Mouse (Mus musculus) ovary, postnatal 36 days (tissue): ENCODE measurements around the gene Trim41.
A peak's percentile ranks its signal among the peaks of the same experiment; 100 is the strongest.
"Not testable (repeated sequence)": the region's sequence is repeated elsewhere in the genome, so short reads cannot be mapped to it uniquely, and the experiment has no call there.

ENCODE experiments used
- DNase-seq: peaks from one replicate; pipeline ENCODE4 v3.0.0; 2022; ENCODE audit warnings: low spot score, mixed read lengths

The Trim41 gene

GRCm38 (mm10) chr11:48816800-48817665, at the start of gene Trim41:
TSS of gene Trim41 (minus strand) at chr11:48817353.
- DNase-seq, result peak; percentile 99

GRCm38 (mm10) chr11:48866481-48866880, 49.3 kb upstream of the Trim41 start:
- no peak for DNase-seq

GRCm38 (mm10) chr11:48863808-48864207, 46.7 kb upstream of the Trim41 start:
- no peak for DNase-seq

DNA sequence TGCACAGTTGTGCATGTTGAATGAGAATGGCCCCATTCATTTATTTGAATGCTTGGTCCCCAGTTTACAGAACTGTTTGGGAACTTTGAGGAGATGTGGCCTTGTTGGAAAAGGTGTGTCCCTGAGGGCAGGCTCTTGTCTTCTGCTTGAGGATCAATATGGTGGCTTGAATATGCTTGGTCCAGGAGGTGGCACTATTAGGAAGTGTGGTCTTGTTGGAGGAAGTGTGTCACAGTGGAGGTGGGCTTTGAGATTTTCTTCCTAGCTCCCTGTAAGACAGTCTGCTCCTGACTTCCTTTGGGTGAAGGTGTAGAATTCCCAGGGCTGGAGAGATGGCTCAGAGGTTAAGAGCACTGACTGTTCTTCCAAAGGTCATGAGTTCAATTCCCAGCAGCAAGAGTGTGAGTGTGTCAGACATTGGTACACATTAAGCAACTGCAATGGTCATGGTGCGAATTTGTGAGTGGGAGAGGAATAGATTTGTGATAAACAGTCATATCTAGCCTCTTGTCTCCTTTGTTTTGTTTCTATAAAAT, 45.7 kb upstream of the Trim41 start:
- DNase-seq, result no peak

GRCm38 (mm10) chr11:48859014-48859413, 41.9 kb upstream of the Trim41 start:
- no peak for DNase-seq

- DNase-seq, result peak; percentile 83
Observed at GRCm38 (mm10) chr11:48853474-48854180, 36.5 kb upstream of the Trim41 start.

DNA sequence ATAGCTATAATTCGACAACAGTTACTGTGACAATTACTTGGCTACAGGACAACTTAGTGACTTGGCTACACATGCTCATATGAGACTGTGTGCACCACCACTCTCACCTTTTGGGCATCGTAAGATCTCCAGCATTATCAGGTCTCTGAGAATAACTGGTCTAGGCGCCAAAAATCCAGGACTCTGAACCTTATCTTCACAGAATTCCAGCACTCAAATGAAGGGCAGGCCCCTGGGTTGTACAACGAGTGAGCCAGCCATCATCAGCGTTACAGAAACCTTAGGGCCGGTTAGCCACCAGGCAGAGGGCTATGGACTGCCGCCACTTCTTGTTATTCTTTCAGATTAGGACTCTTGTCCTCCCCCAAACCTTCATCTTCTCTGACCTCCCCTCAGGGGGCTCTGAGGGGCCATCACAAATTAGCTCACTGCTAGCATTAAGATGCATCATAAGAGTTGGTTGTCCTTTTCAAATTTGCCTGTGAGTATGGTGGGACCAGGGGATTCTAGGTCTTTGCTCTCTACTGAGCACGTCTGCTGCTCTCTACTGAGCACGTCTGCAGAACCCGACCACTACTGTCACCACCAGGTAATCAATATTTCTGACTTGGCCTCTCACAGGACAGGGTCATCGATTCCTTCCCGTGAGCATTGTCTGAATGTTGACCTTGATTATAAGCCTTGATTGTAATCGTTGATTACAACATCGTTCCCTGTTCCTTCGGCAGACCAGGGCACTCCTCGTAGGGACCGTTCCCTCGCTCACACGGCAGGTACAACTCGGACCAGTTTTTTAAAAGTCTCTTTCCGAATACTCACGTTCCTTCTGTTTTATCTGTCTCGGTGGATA, 35.7 kb upstream of the Trim41 start:
- DNase-seq, result no peak

- DNase-seq, result no peak
Observed at GRCm38 (mm10) chr11:48852190-48852589, 35.0 kb upstream of the Trim41 start.

DNA sequence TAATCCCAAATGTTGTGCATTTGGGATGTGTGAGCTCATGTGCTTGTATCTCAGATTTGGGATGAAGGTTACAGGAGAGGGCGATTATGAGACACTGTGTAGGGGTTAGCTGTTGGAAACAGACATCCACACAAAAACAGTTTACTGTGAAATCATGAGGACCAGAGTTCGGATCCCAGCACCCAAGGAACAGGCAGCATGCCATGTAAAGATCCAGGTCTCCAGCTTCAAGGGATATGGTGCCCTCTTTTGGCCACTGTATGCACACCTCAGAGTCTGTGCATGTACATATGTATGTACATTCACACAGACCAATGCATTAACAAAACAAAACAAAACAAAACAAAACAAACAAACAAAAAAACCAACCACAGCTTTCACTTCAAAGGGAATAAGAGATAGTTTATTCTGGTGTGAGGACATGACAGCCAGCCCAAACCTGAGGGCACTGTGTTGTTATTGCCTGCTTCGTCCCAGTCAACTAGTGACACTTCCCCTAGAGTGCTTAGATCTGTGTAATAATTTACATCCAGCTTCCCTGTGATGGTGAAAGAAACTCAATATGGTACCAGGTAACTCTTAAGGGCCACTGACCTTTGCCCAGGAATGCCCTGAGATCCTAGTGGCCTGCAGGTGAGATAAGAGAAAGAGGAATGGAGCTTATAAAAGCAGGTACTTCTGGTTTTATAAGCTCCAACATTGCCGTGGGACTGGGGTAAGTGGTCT, 34.3 kb upstream of the Trim41 start:
- no peak for DNase-seq

- no peak for DNase-seq
Observed at GRCm38 (mm10) chr11:48850240-48850639, 33.1 kb upstream of the Trim41 start.

GRCm38 (mm10) chr11:48846881-48847280, 29.7 kb upstream of the Trim41 start:
- DNase-seq, result no peak

GRCm38 (mm10) chr11:48846362-48846761, 29.2 kb upstream of the Trim41 start:
- DNase-seq, result not testable (repeated sequence)

DNA sequence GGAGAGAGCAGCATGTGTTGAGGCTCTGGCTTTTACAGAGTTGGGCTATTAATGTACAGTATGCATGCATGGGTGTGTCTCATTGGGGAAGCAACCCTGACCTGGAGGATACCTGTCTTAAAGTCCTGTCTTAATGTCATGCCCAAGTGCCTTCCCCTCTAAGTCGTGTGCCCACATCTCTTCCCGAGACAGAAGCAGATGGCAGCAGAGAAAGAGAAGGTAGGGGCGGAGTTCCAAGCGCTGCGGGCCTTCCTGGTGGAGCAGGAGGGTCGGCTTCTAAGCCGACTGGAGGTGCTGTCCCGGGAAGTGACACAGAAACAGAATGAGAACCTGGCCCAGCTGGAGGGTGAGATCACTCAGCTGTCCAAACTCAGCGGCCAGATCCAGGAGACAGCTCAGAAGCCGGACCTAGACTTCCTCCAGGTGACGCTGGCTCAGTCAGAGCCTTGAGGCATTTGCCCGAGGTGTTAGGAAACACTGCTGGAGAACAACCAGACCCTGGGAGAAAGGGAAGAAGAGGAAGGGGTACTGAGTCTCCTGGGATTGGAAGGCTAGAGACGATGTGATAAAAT, 28.2 kb upstream of the Trim41 start:
- DNase-seq, result no peak

DNA sequence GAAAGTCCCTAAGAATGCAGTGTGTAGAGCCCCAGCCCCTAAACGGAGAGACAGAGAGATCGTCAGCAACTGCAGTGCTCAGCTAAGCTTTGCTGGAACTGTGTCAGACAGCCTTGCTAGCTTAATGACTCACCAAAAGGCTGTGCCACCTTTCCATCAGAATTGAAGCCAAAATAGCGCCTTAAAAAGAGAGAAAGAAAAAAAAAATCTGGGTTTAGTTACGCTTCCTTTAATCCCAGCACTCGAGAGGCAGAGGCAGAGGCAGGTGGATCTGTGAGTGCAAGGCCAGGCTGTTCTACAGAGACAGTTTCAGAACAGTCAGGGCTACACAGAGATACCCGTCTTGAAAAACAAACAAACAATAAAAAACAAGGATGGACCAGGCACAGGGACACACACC, 27.2 kb upstream of the Trim41 start:
- no peak for DNase-seq

DNA sequence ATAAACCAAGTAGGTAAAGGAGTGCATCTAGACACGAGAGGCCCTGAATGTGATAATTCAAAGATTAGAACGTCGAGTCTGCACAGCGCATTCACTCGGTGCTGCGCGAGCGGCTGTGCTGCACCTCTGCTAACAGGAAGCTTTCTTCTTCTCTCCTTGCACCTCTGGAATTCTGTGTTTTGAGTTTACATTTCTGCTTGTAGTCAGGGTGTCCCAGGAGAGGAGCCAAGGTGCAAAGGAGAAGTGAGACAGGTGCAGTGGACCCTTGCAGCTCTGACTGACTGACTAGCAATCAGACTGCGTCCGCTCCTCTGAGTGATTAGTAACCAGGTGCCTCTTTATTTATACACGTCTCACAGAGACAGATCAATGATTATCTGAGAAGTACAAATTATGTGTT, 26.0 kb upstream of the Trim41 start:
- no peak for DNase-seq

DNA sequence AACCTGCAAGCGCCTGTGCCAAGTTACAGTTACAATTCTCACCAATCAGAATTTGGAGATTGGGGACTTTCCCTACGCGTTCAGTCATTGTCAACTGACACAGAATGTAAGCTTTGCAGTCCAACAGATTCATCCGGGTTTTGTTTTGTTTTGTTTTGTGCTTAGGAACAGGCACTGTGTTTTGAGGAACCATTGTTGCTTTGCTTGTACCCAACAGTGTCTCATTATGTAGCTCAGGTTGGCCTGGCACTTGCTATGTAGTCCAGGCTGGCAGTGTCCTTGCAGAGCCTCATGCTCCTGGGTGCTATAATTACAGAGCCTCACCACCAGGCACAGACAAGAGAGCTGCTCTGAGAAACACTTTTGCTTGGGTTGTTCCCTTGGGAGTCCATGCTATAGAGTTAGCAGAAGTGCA, 25.2 kb upstream of the Trim41 start:
- no peak for DNase-seq

GRCm38 (mm10) chr11:48841213-48841612, 24.1 kb upstream of the Trim41 start:
- no peak for DNase-seq

GRCm38 (mm10) chr11:48840805-48841204, 23.7 kb upstream of the Trim41 start:
- DNase-seq, result no peak

DNA sequence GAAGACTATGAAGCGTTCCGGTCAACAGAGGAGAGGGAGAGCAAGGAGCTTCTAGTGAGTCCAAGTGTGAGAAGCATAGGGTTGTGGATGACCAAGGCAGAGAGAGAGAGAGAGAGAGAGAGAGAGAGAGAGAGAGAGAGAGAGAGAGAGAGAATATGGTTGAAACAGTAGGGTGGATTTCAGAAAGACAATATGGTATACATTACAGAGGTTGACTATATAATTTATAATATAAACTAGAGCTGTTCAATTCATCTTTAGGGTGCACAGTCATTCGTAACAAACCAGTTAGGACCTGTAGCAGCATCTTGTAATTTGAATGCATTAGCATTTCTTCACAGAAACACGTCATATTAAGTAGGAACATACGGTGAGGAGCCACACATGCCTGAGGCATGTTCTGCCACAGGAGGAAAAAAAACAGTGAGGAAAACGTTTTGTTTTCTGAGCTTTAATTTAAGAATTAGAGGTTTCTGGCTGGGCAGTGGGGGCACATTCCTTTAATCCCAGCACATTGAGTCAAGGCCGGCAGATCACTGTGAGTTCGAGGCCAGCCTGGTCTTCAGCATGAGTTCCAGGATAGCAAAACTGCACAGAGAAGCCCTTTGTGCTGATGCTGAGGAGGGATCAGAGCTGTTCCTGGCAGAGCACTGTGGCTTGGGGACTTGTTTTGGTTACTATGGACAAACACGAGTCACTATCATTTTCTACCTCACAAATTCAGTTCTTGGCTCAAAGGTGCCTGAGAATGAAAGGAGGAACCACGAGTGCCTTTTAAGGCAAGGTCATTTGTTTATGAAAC, 21.9 kb upstream of the Trim41 start:
- DNase-seq, result no peak

- peak; percentile 33 for DNase-seq
Observed at GRCm38 (mm10) chr11:48838181-48838797, 21.1 kb upstream of the Trim41 start.
